Mouse (Mus musculus) A20 (cell line): ENCODE measurements around the gene Gm2016.
"Not testable (repeated sequence)": the region's sequence is repeated elsewhere in the genome, so short reads cannot be mapped to it uniquely, and the experiment has no call there.

ENCODE experiments used
- DNase-seq: peaks from one replicate; pipeline ENCODE4 v3.0.0-alpha.2; 2011; ENCODE audit warnings: low read depth, low spot score

Gm2016 gene

GRCm38 (mm10) chr12:87873772-87874171 lies at the start of gene Gm2016:
TSS of gene Gm2016 (plus strand) at chr12:87874072.
- DNase-seq, result not testable (repeated sequence)

GRCm38 (mm10) chr12:87842239-87842638 lies 31.6 kb upstream of the Gm2016 start, which contains the start of gene Gm2001:
TSS of gene Gm2001 (minus strand) at chr12:87842339.
- not testable (repeated sequence) for DNase-seq

GRCm38 (mm10) chr12:87850657-87851056 lies 23.2 kb upstream of the Gm2016 start:
- DNase-seq, result not testable (repeated sequence)

- DNase-seq, result not testable (repeated sequence)
These were observed 17.8 kb upstream of the Gm2016 start for GRCm38 (mm10) chr12:87856067-87856466.

GRCm38 (mm10) chr12:87861740-87862692 lies 11.9 kb upstream of the Gm2016 start:
- not testable (repeated sequence) for DNase-seq

- not testable (repeated sequence) for DNase-seq
These were observed 10.2 kb upstream of the Gm2016 start for GRCm38 (mm10) chr12:87863638-87864037.

- DNase-seq, result not testable (repeated sequence)
These were observed 9.8 kb upstream of the Gm2016 start for GRCm38 (mm10) chr12:87864048-87864447.

- not testable (repeated sequence) for DNase-seq
These were observed 21.2 kb downstream of the Gm2016 start, which contains the start of gene Gm2022 for GRCm38 (mm10) chr12:87895070-87895469. TSS of gene Gm2022 (plus strand) at chr12:87895370.

GRCm38 (mm10) chr12:87919721-87920120 lies 45.8 kb downstream of the Gm2016 start, which contains the start of gene Gm2035:
TSS of gene Gm2035 (minus strand) at chr12:87919857.
- DNase-seq, result not testable (repeated sequence)
